Comparison of ENCODE assay signal across 13 mouse cellular contexts in genomic region chr2:169636414-169636813, GRCm38 (mm10). TPM values are rescaled to one million over a fixed set of nuclear protein-coding genes. Genes with fewer than 3 reads are reported as not detected.
DNase-seq lines count a peak whose midpoint lies in the region; ATAC-seq and TF ChIP-seq lines count a peak whose summit lies in the region.
"Had no signal": no experiment of that assay in that cellular context is flagged by ENCODE, and none has a peak within 500 bp of the region (broad histone marks: within the 10 kb centered on the region; RNA-seq: fewer than 3 reads in every experiment).

No protein-coding gene starts in this region.

- no peak for DNase-seq in heart, postnatal 4 days
- no peak for DNase-seq in hindbrain, postnatal 0 days (ENCODE audit: low spot score)
- no peak for DNase-seq in liver, embryonic 11.5 days (ENCODE audit: low spot score)
- no peak for DNase-seq in layer of hippocampus, adult 2 months (ENCODE audit: low spot score in 2 of 2)
- no peak for DNase-seq in left cerebral cortex, adult 8-10 months (ENCODE audit: low spot score in 2 of 2)
- DNase-seq in left cerebral cortex, postnatal 10 days (ENCODE audit: extremely low spot score in 1 of 2, low spot score in 2 of 2): no peak
- DNase-seq: gastrocnemius, postnatal 10 days; layer of hippocampus, adult 9-11 months; retina, postnatal 1 day; thymus, postnatal 14 days had no signal

- peak overlapping the region; percentile 90 for H3K4me2 ChIP-seq in heart, embryonic 13.5 days
- H3K4me2 ChIP-seq in hindbrain, postnatal 0 days (ENCODE audit: low read depth, low read length): peak overlapping the region; percentile 97
- H3K4me2 ChIP-seq in liver, embryonic 11.5 days: peak overlapping the region; percentile 31; the same call in 1 of the 2 replicates

- no peak overlapping the region for H3K27ac ChIP-seq in heart, embryonic 13.5 days (replicated peaks)
- H3K27ac ChIP-seq in brown adipose tissue, adult 24 weeks (replicated peaks; ENCODE audit: low read depth, low read length): peak overlapping the region; percentile 15; the same call in 1 of the 2 replicates
- 0 out of 2 replicates have a peak overlapping the region, but pooled peaks have one; percentile 20 for H3K27ac ChIP-seq in hindbrain, postnatal 0 days
- no peak overlapping the region for H3K27ac ChIP-seq in liver, embryonic 11.5 days (ENCODE audit: low read depth, low read length)
- no peak overlapping the region for H3K27ac ChIP-seq in layer of hippocampus, adult 2 months

- WGBS in heart, embryonic 13.5 days: 44% methylated on average over 4 of the region's 4 CpGs
- 59% methylated on average over 4 of the region's 4 CpGs for WGBS in hindbrain, postnatal 0 days
- 62% methylated on average over 4 of the region's 4 CpGs for WGBS in liver, embryonic 11.5 days

- ATAC-seq in heart, embryonic 13.5 days (ENCODE audit: extremely low read depth, insufficient number of reproducible peaks, low FRiP score, low TSS enrichment): no peak
- no peak for ATAC-seq in hindbrain, postnatal 0 days
- ATAC-seq in liver, embryonic 11.5 days (replicated peaks; ENCODE audit: low FRiP score): no peak

- H3K36me3 ChIP-seq in heart, embryonic 13.5 days: no peaks in the 10 kb centered on the region
- H3K36me3 ChIP-seq in hindbrain, postnatal 0 days (ENCODE audit: insufficient read depth, low read length): no peaks in the 10 kb centered on the region
- H3K36me3 ChIP-seq in liver, embryonic 11.5 days (ENCODE audit: control insufficient read depth, insufficient read depth, low read length): no peaks in the 10 kb centered on the region

- no peaks in the 10 kb centered on the region for H3K9me3 ChIP-seq in heart, embryonic 13.5 days
- no peaks in the 10 kb centered on the region for H3K9me3 ChIP-seq in hindbrain, postnatal 0 days (ENCODE audit: low read length)
- no peaks in the 10 kb centered on the region for H3K9me3 ChIP-seq in liver, embryonic 11.5 days (ENCODE audit: control insufficient read depth, low read length)

- TF ChIP-seq CTCF in hindbrain, postnatal 0 days (IDR thresholded peaks at IDR 0.05; ENCODE audit: low read depth): no peak
- TF ChIP-seq CTCF in layer of hippocampus, adult 2 months (conservative IDR thresholded peaks at IDR 0.05): no peak

- peaks cover 31% of the 10 kb centered on the region for H3K4me1 ChIP-seq in heart, embryonic 13.5 days
- H3K4me1 ChIP-seq in brown adipose tissue, adult 24 weeks (ENCODE audit: control insufficient read depth, insufficient read depth, insufficient read length, low read length): 0 out of 2 replicates have a peak, but pooled peaks cover 6% of the 10 kb centered on the region
- H3K4me1 ChIP-seq in hindbrain, postnatal 0 days (ENCODE audit: insufficient read depth, low read length): no peaks in the 10 kb centered on the region
- no peaks in the 10 kb centered on the region for H3K4me1 ChIP-seq in liver, embryonic 11.5 days (replicated peaks; ENCODE audit: control insufficient read depth, insufficient read depth, low read length)

- intact Hi-C loops in left cerebral cortex, postnatal 10 days (cut with DNase I): loop anchor here (5.0 kb wide), 1 partner anchor 86 kb away; no protein-coding TSS in a partner anchor

- 0 out of 2 replicates have a peak overlapping the region, but pooled peaks have one; percentile 14 for H3K4me3 ChIP-seq in heart, embryonic 13.5 days
- peak overlapping the region; percentile 41 for H3K4me3 ChIP-seq in brown adipose tissue, adult 24 weeks (ENCODE audit: insufficient read depth, low read depth, low read length)
- peak overlapping the region; percentile 73 for H3K4me3 ChIP-seq in hindbrain, postnatal 0 days (ENCODE audit: low read length)
- 0 out of 2 replicates have a peak overlapping the region, but pooled peaks have one; percentile 12 for H3K4me3 ChIP-seq in liver, embryonic 11.5 days (ENCODE audit: low read depth, low read length)
- no peak overlapping the region for H3K4me3 ChIP-seq in layer of hippocampus, adult 2 months

- peak overlapping the region; percentile 3; the same call in 1 of the 2 replicates for H3K9ac ChIP-seq in heart, embryonic 13.5 days
- peak overlapping the region; percentile 25; the same call in 1 of the 2 replicates for H3K9ac ChIP-seq in hindbrain, postnatal 0 days (replicated peaks; ENCODE audit: low read length)
- H3K9ac ChIP-seq in liver, embryonic 11.5 days (ENCODE audit: low read depth, low read length): no peak overlapping the region

- H3K27me3 ChIP-seq in heart, embryonic 13.5 days (replicated peaks): no peaks in the 10 kb centered on the region
- H3K27me3 ChIP-seq in hindbrain, postnatal 0 days (ENCODE audit: insufficient read depth, low read length): no peaks in the 10 kb centered on the region
- H3K27me3 ChIP-seq in liver, embryonic 11.5 days (replicated peaks; ENCODE audit: control insufficient read depth, insufficient read depth, low read length): peaks cover 7% of the 10 kb centered on the region

RNA-seq across cellular contexts. Expression of gene Tshz2, which starts 3.6 kb away (rescaled TPM):
- 4.0 and 4.1 TPM in 2 replicates for polyA plus RNA-seq in heart, embryonic 13.5 days (2015; fragmentation: Nextera tagmentation; extraction: Ambion mirVana)
- total RNA-seq in heart, postnatal 4 days (2021): 10 to 100 TPM; 13.9 to 15.0 TPM
- polyA plus RNA-seq in brown adipose tissue, adult 24 weeks (2012; ENCODE audit: insufficient read depth, insufficient read length, missing spikeins): 11.3 and 19.5 TPM in 2 replicates
- total RNA-seq in hindbrain, postnatal 0 days (2014; rRNA removed): 40.2 and 47.0 TPM in 2 replicates
- 29.0 and 31.4 TPM in 2 replicates for polyA plus RNA-seq in hindbrain, postnatal 0 days (2015; fragmentation: Nextera tagmentation; extraction: Ambion mirVana)
- polyA plus RNA-seq in liver, embryonic 11.5 days (2014; fragmentation: Nextera tagmentation; extraction: Ambion mirVana): 4.9 and 5.4 TPM in 2 replicates
- total RNA-seq in layer of hippocampus, adult 2 months (2021): 10 to 100 TPM; 25.1 to 33.5 TPM
- 10 to 100 TPM; 51.2 to 64.0 (median 56.5) TPM for total RNA-seq in left cerebral cortex, adult 8-10 months (2022)
- total RNA-seq in left cerebral cortex, postnatal 10 days (2021): 10 to 100 TPM; 38.7 to 40.3 TPM
- total RNA-seq: megakaryocyte progenitor cell, adult 5-6 weeks had no signal

RNA-seq across cellular contexts. Expression of gene Gm11011, which starts 48.9 kb away (rescaled TPM):
- not detected in 2 replicates for polyA plus RNA-seq in heart, embryonic 13.5 days (2015; fragmentation: Nextera tagmentation; extraction: Ambion mirVana)
- not detected for total RNA-seq in heart, postnatal 4 days (2021)
- polyA plus RNA-seq in brown adipose tissue, adult 24 weeks (2012; ENCODE audit: insufficient read depth, insufficient read length, missing spikeins): not detected in 2 replicates
- not detected in 2 replicates for total RNA-seq in hindbrain, postnatal 0 days (2014; rRNA removed)
- polyA plus RNA-seq in hindbrain, postnatal 0 days (2015; fragmentation: Nextera tagmentation; extraction: Ambion mirVana): not detected in 2 replicates
- polyA plus RNA-seq in liver, embryonic 11.5 days (2014; fragmentation: Nextera tagmentation; extraction: Ambion mirVana): not detected in 2 replicates
- not detected for total RNA-seq in layer of hippocampus, adult 2 months (2021)
- total RNA-seq in left cerebral cortex, adult 8-10 months (2022): not detected
- total RNA-seq in left cerebral cortex, postnatal 10 days (2021): not detected
- total RNA-seq: gastrocnemius, postnatal 10 days; megakaryocyte progenitor cell, adult 5-6 weeks had no signal

Comparison
In these comparisons a context has a peak if more than half of its experiments do, and no peak if none do; other contexts are left out.
1. H3K27ac ChIP-seq: peak in brown adipose tissue, adult 24 weeks (single experiment) and hindbrain, postnatal 0 days (single experiment); none in heart, embryonic 13.5 days (single experiment), liver, embryonic 11.5 days (single experiment) and layer of hippocampus, adult 2 months (single experiment).
2. H3K4me2 ChIP-seq: peak in every context shown above with its lines; median percentile 97 in hindbrain, postnatal 0 days; 90 in heart, embryonic 13.5 days; 31 in liver, embryonic 11.5 days.